Mouse (Mus musculus) heart, adult 2 months (tissue): ENCODE measurements around the gene Gpr75.

Experiments used
- CTCF ChIP-seq: fragments of 200-600 bp; IDR thresholded peaks from 2 replicates; pipeline ENCODE4 v1.8.1; 2022; ENCODE audit warnings: antibody characterized with exemption, mild to moderate bottlenecking, moderate library complexity
- EP300 ChIP-seq: fragments of 200-500 bp; IDR thresholded peaks from 2 replicates; pipeline ENCODE4 v1.6.1; 2011; ENCODE audit warnings: low read depth, low read length, control low read depth; ENCODE audit not compliant: insufficient read depth

- TF ChIP-seq CTCF = no peak
- no peak for TF ChIP-seq EP300
These were observed 12.7 kb upstream of the Gpr75 start for GRCm38 (mm10) chr11:30872425-30872824.
